Mouse (Mus musculus): Measurements from ENCODE around the gene Wdr12. TPM values are rescaled to one million over a fixed set of nuclear protein-coding genes. Genes with fewer than 3 reads are reported as not detected.

Wdr12 gene
- polyA plus RNA-seq (2015; fragmentation: Nextera tagmentation; extraction: Ambion mirVana) = 24.1 and 30.7 TPM in 2 replicates

DNA sequence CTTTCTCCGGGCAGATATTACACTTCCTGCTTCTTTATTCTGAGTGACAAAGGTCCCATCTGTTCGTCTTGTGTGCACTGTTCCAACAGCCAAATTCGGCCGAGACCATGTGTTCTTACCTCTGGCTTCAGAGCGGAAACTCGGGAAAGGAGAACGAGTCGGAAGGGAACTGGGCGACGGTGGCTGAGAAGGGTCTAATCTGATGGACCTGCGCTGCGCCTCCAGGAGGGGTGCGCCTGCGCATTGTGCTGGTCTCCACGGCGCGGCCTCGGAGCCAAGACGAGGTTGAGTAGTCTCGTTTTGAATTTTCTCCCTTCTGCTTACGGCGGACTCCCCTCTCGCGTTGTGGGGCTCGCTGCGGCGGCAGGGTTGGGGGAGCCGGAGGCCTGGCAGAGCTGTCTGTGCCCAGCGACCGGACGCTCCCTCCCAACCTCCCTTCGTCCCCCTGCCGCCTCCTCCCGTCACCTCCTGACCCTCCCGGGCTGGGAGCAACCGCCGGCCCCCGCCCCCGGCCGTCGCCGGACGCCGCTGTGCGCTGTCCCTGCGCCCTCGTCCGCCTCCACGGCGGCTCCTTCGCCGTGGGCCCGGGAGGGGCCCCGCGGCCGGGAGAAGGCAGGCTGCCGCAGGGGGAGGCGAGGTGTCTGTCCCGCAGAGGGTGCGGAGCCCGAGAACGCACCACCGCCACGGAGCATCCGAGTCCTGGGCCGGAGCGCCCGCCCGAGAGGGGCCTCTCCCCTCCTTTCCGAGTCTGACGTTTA is at the start of gene Wdr12, which contains the start of gene Carf:
Wdr12 (minus strand) TSS at position 622 of the 758 bp plus-strand sequence.
Carf (plus strand) TSS at position 224 of the 758 bp plus-strand sequence.
- Histone ChIP-seq H3K4me3 (peak within 1 kb of the TSS; percentile 99), H3K36me3 (peaks cover 11% of the 10 kb centered on the region), H3K27me3 (no peaks in the 10 kb centered on the region), H3K9me3 (replicated peaks) (no peaks in the 10 kb centered on the region), H3K27ac (peak within 1 kb of the TSS; percentile 99), H3K4me1 (replicated peaks) (peaks cover 13% of the 10 kb centered on the region), H3K4me2 (peak within 1 kb of the TSS; percentile 79), H3K9ac (peak within 1 kb of the TSS; percentile 97)
- WGBS = under 1% methylated on average over 71 of the region's 71 CpGs
- ATAC-seq (replicated peaks; ENCODE audit: insufficient number of reproducible peaks, insufficient read depth, low FRiP score, low read depth) = peak; percentile 97

DNA sequence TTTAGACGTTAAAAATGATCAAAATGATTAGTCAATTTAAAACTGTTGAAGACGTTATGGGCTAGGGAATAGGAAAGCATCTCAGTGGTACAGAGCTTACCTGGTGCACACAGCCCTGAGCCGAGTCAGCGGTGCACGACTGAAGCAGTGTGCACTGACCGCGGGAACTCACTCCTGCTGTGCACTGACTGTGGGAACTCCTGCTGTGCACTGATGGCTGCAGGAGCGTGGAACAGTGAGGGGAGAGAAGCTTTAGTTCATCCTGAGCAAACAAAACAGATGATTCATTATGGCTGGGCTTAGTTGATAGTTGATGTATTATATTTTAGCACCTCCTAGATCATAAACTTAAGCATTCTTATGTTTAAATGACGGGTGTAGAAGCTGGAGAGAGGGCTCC is 38.9 kb upstream of the Wdr12 start:
- H3K9me3 ChIP-seq (replicated peaks) = no peaks in the 10 kb centered on the region
- no peaks in the 10 kb centered on the region for H3K27me3 ChIP-seq
- H3K9ac ChIP-seq = no peak overlapping the region
- no peak overlapping the region for H3K27ac ChIP-seq
- 64% methylated on average over 9 of the region's 9 CpGs for WGBS
- ATAC-seq (replicated peaks; ENCODE audit: insufficient number of reproducible peaks, insufficient read depth, low FRiP score, low read depth) = no peak
- H3K36me3 ChIP-seq = no peaks in the 10 kb centered on the region; the same call in 1 of the 2 replicates
- H3K4me2 ChIP-seq = no peak overlapping the region
- no peak overlapping the region for H3K4me3 ChIP-seq
- no peaks in the 10 kb centered on the region for H3K4me1 ChIP-seq (replicated peaks)

GRCm38 (mm10) chr1:60117721-60118455 is 19.4 kb upstream of the Wdr12 start:
- ATAC-seq (replicated peaks; ENCODE audit: insufficient number of reproducible peaks, insufficient read depth, low FRiP score, low read depth) = no peak
- 72% methylated on average over 7 of the region's 7 CpGs for WGBS
- Histone ChIP-seq H3K9me3 (replicated peaks) (no peaks in the 10 kb centered on the region), H3K4me1 (replicated peaks) (no peaks in the 10 kb centered on the region), H3K9ac (no peak overlapping the region), H3K27me3 (no peaks in the 10 kb centered on the region), H3K4me2 (no peak overlapping the region), H3K36me3 (peaks cover 20% of the 10 kb centered on the region; the same call in 1 of the 2 replicates), H3K27ac (no peak overlapping the region), H3K4me3 (no peak overlapping the region)

DNA sequence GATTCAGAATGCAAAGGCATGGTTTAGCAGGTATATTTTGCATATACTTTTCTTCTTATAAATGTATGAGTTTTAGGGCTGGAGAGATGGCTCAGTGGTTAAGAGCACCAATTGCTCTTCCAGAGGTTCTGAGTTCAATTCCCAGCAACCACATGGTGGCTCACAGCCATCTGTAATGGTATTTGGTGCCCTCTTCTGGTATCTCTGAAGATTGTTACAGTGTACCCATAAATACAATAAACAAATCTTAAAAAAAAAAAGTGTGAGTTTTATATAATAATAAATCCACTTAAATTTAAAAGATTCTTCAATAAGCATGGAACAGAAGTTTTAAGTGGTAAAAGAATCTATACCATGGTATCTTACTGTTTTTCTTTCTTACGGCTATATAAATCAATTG is 6.1 kb upstream of the Wdr12 start:
- H3K27me3 ChIP-seq = no peaks in the 10 kb centered on the region

GRCm38 (mm10) chr1:60098839-60099238 is 394 bp upstream of the Wdr12 start:
- H3K4me3 ChIP-seq = peak overlapping the region; percentile 99
- ATAC-seq (replicated peaks; ENCODE audit: insufficient number of reproducible peaks, insufficient read depth, low FRiP score, low read depth) = no peak
- peak overlapping the region; percentile 79 for H3K4me2 ChIP-seq
- H3K27ac ChIP-seq = peak overlapping the region; percentile 99
- no peaks in the 10 kb centered on the region for H3K9me3 ChIP-seq (replicated peaks)
- H3K27me3 ChIP-seq = no peaks in the 10 kb centered on the region
- WGBS = 13% methylated on average over 9 of the region's 9 CpGs
- peaks cover 9% of the 10 kb centered on the region for H3K36me3 ChIP-seq
- peak overlapping the region; percentile 97 for H3K9ac ChIP-seq
- peaks cover 13% of the 10 kb centered on the region for H3K4me1 ChIP-seq (replicated peaks)

More for the DNA sequence above, 6.1 kb upstream of the Wdr12 start:
- Histone ChIP-seq H3K27ac (no peak overlapping the region), H3K9me3 (replicated peaks) (no peaks in the 10 kb centered on the region), H3K4me1 (replicated peaks) (no peaks in the 10 kb centered on the region), H3K4me2 (no peak overlapping the region), H3K9ac (no peak overlapping the region), H3K36me3 (peaks cover 17% of the 10 kb centered on the region), H3K4me3 (no peak overlapping the region)
- no peak for ATAC-seq (replicated peaks; ENCODE audit: insufficient number of reproducible peaks, insufficient read depth, low FRiP score, low read depth)
- WGBS = 98% methylated on average over 1 of the region's 1 CpGs

GRCm38 (mm10) chr1:60097277-60098023 is 995 bp downstream of the Wdr12 start:
- H3K9ac ChIP-seq = peak overlapping the region; percentile 97
- peak overlapping the region; percentile 99 for H3K4me3 ChIP-seq
- H3K27me3 ChIP-seq = no peaks in the 10 kb centered on the region
- peak; percentile 82 for ATAC-seq (replicated peaks; ENCODE audit: insufficient number of reproducible peaks, insufficient read depth, low FRiP score, low read depth)
- H3K9me3 ChIP-seq (replicated peaks) = no peaks in the 10 kb centered on the region
- peak overlapping the region; percentile 99 for H3K27ac ChIP-seq
- peaks cover 13% of the 10 kb centered on the region for H3K4me1 ChIP-seq (replicated peaks)
- H3K36me3 ChIP-seq = peaks cover 13% of the 10 kb centered on the region
- peak overlapping the region; percentile 79 for H3K4me2 ChIP-seq
- WGBS = under 1% methylated on average over 25 of the region's 25 CpGs

DNA sequence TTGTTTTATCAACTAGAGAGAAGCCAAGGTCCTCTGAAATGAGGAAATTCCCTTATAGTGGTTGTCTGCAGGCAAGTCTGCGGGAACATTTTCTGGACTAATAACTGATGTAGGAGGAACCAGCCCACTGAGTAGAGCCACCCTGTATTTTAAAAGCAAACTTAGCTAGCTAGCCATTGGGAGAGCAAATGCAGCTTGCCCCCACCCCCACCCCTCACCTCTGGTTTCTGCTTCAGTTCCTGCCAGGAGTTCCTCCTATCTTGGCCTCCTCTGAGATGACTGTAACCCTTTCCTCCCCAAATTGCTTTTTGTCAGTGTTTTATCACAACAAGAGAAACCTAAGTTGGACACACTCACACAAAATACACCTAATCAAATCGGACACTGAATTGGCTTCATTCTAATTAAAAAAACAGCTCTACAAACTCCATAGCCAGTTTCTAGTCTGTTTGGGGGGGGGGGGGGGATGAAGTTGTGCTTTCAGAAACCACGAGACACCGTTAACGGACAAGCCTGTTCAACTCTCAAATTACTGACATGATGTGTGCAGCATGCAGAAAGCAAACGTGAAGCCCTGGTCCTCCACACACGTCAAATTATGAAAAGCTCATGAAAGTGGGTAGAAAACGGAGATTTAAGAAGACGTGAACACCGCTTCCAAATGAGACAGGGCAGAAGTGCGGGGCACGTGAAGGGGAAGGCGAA is 1.7 kb downstream of the Wdr12 start:
- peak overlapping the region; percentile 99 for H3K4me3 ChIP-seq
- WGBS = 7% methylated on average over 13 of the region's 13 CpGs
- H3K27ac ChIP-seq = peak overlapping the region; percentile 99; the same call in 1 of the 2 replicates
- H3K4me1 ChIP-seq (replicated peaks) = peaks cover 13% of the 10 kb centered on the region
- H3K4me2 ChIP-seq = peak overlapping the region; percentile 79
- H3K27me3 ChIP-seq = no peaks in the 10 kb centered on the region
- no peak for ATAC-seq (replicated peaks; ENCODE audit: insufficient number of reproducible peaks, insufficient read depth, low FRiP score, low read depth)
- peaks cover 20% of the 10 kb centered on the region for H3K36me3 ChIP-seq
- H3K9ac ChIP-seq = peak overlapping the region; percentile 97
- H3K9me3 ChIP-seq (replicated peaks) = no peaks in the 10 kb centered on the region

- no peaks in the 10 kb centered on the region for H3K4me1 ChIP-seq (replicated peaks)
- H3K4me2 ChIP-seq = no peak overlapping the region
- peaks cover 26% of the 10 kb centered on the region for H3K36me3 ChIP-seq
- H3K9me3 ChIP-seq (replicated peaks) = no peaks in the 10 kb centered on the region
- no peaks in the 10 kb centered on the region for H3K27me3 ChIP-seq
- 79% methylated on average over 6 of the region's 6 CpGs for WGBS
- ATAC-seq (replicated peaks; ENCODE audit: insufficient number of reproducible peaks, insufficient read depth, low FRiP score, low read depth) = no peak
- H3K9ac ChIP-seq = no peak overlapping the region
- no peak overlapping the region for H3K4me3 ChIP-seq
- H3K27ac ChIP-seq = no peak overlapping the region
Measured at GRCm38 (mm10) chr1:60076411-60076810, 22.0 kb downstream of the Wdr12 start.

DNA sequence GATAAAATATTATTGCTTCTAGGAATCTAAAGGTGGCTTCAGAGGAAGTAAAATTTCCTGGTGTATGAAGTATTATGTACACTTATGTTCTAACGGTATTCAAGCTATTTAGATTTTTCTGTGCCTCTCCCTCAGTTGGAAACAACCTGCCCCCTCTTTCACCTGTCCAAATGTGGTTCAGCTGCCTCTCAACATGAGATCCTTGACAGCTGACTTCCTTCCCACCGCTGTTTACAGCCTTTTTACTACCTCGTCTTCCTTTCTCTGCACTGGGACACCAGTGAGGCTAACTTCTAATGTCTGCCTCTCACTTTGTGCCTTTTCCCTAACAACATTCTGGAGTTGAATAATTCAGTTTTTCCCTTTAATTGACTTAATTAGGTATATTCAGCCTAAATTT is 22.9 kb downstream of the Wdr12 start:
- 77% methylated on average over 3 of the region's 3 CpGs for WGBS
- no peak overlapping the region for H3K27ac ChIP-seq
- no peak for ATAC-seq (replicated peaks; ENCODE audit: insufficient number of reproducible peaks, insufficient read depth, low FRiP score, low read depth)

DNA sequence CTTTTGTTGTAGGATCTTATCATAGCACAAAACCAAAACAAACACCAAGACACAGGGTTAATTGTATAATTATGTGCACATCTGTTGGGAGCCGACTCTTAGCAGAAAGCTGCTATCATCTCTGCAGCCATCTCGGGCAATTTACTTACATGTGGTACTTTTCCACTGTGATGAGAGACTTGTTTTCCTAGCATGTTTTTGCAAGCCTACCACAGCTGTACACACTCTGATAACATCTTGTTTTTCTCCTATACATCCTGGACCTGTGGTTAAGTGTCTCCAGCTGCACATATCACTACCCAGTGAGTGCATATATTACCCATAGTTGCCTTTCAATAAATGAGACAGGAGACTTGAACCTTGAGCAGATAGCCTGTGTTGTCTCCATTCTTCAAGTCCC is 23.5 kb downstream of the Wdr12 start:
- ATAC-seq (replicated peaks; ENCODE audit: insufficient number of reproducible peaks, insufficient read depth, low FRiP score, low read depth) = no peak
- H3K9me3 ChIP-seq (replicated peaks) = no peaks in the 10 kb centered on the region
- H3K4me3 ChIP-seq = no peak overlapping the region
- WGBS = 69% methylated on average over 2 of the region's 2 CpGs
- no peaks in the 10 kb centered on the region for H3K4me1 ChIP-seq (replicated peaks)
- no peak overlapping the region for H3K27ac ChIP-seq
- no peaks in the 10 kb centered on the region for H3K27me3 ChIP-seq
- H3K9ac ChIP-seq = no peak overlapping the region
- no peak overlapping the region for H3K4me2 ChIP-seq
- peaks cover 18% of the 10 kb centered on the region for H3K36me3 ChIP-seq

More for the DNA sequence above, 22.9 kb downstream of the Wdr12 start:
- Histone ChIP-seq H3K27me3 (no peaks in the 10 kb centered on the region), H3K4me3 (no peak overlapping the region), H3K9me3 (replicated peaks) (no peaks in the 10 kb centered on the region), H3K36me3 (peaks cover 23% of the 10 kb centered on the region), H3K9ac (no peak overlapping the region), H3K4me1 (replicated peaks) (no peaks in the 10 kb centered on the region), H3K4me2 (no peak overlapping the region)

Measured in heart, embryonic 15.5 days (tissue).